Mouse (Mus musculus): ENCODE results near the gene Tor1aip1. TPM values are rescaled to one million over a fixed set of nuclear protein-coding genes. Genes with fewer than 3 reads are reported as not detected.

The Tor1aip1 gene
- polyA plus RNA-seq (2017; shearing (Covaris generic)): 100 to 1,000 TPM; 104 to 114 TPM

DNA sequence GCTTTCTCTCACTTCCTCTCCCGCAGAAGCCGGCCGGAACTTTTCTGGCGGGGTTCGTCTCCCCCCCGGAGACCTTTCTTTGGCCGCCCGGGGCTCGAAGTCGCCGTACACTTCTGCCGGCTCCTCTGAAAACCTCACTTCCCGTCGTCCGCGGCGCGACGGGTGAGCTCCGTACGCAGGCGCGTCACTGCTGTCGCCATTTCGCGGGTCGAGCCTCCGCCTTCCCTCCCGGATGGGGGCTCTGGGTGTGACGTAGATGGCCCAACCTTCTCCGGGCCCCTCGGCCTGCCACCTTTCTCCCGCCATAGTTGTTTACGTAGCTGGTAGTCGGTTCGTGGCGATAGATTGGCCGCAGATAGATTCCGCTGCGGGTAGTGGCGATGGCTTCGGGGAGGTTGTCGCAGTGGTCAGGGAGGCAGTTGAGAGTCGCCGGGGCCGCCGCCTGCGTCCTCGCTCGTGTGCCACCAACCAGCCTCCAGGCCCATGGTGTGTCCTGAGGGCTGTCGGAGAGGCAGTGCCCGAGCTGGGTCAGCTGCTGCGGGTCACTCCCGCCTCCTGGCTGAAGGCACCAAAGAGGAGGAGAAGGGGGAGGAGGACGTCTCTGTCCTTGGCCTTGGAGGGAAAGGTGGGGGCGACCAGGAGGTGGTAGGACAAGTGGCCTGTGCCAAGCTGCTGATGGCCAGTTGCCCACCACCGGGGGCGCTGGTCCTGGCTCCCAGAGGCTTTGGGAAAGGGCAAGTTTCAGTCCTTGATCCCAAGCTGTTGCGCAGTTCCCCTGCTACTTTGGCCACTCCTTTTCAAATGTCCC is at the start of gene Tor1aip1:
Tor1aip1 (minus strand) TSS at position 551 of the 808 bp plus-strand sequence.

DNA sequence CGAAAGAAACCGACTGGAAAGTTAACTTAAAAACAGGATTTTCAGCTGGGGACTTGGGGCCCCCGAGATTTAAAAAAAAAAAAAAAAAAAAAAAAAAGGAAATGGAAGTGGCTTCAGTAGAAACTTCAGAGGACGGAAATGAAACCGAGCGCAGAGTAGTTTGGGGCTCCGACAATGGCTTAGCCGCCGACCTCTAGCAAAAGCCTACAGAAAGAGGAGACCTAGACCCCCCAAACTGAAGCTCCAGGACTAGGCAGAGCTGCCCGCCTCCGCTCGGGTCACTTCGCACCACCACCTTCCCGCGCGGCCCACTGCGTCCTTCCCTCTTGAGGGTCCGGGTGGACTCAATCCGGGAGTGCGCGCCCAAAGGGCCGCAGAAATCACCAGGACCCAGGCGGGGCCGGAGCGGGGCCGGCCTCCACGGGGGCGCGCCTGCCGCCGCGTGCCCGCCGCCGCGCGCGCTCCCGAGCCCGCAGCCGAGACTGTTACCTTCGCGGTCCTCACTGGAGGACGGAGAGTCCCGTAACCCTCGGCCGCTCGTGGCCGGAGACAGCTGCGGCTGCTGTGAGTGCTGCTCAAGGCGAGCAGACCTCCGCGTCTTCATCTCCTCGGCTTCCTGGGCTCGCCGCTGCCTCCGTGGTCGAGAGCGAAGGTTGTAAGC is 881 bp downstream of the Tor1aip1 start, which contains the start of gene Tor1aip2:
Tor1aip2 (plus strand) TSS at position 135 of the 661 bp plus-strand sequence.

DNA sequence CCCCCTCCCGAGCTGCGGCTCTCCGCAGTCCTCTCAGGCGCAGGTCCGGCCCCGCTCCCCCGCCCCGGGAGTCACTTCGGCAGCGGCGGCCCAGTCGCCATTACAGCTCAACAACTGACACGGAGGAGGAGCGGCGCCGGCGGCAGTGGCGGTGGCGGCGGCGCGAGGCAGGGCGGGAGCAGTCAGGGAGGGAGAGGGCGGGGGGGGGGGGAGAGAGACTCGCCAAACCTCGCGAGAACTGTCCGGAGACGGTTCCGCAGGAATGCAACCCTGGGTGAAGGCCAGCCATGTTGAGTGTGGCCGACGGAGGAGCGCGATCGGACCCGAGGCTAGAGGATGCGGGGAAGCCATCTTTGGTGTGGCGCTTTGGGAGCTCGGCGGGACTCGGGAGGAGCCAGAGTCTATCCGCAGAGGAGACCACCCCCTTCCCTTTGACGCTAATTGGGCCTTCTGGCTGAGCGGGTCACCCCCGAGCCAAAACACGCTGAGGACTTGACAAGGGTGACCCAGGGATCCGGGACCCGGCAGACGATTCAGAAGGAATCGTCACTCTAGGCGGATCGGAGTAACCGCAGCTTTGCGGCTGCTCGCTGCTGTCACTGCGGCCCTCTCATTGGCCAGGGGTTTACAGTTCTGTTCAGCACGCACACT is 63.1 kb downstream of the Tor1aip1 start, which contains the start of gene Cep350:
Cep350 (minus strand) TSS at position 188 of the 651 bp plus-strand sequence.

Other genes with a start within 250 kb of the Tor1aip1 start
- gene Qsox1, start 223.6 kb downstream of the Tor1aip1 start, polyA plus RNA-seq (2017; shearing (Covaris generic)): 10 to 100 TPM; 50.1 to 67.2 TPM
- gene Cep350, start 63.2 kb downstream of the Tor1aip1 start, polyA plus RNA-seq (2017; shearing (Covaris generic)): 10 to 100 TPM; 46.1 to 57.0 TPM
- gene Tor1aip2, start 1.1 kb downstream of the Tor1aip1 start, polyA plus RNA-seq (2017; shearing (Covaris generic)): 10 to 100 TPM; 44.0 to 54.8 TPM
- gene Fam163a, start 168.5 kb upstream of the Tor1aip1 start, polyA plus RNA-seq (2017; shearing (Covaris generic)): not detected

Measured in activated CD4-positive, CD25-positive, alpha-beta regulatory T cell (primary cell).